In genomic region chr13:76064363-76064945, GRCm38 (mm10) we compare ENCODE assay signal across 12 mouse cellular contexts. TPM values are rescaled to one million over a fixed set of nuclear protein-coding genes. Genes with fewer than 3 reads are reported as not detected.
DNase-seq lines count a peak whose midpoint lies in the region; ATAC-seq and TF ChIP-seq lines count a peak whose summit lies in the region.
"Had no signal": no experiment of that assay in that cellular context is flagged by ENCODE, and none has a peak within 500 bp of the region (broad histone marks: within the 10 kb centered on the region; RNA-seq: fewer than 3 reads in every experiment).

No protein-coding gene starts in this region.

- H3K27me3 ChIP-seq in hindbrain, embryonic 10.5 days (ENCODE audit: insufficient read depth, poor library complexity, severe bottlenecking): no peaks in the 10 kb centered on the region
- no peaks in the 10 kb centered on the region for H3K27me3 ChIP-seq in hindbrain, postnatal 0 days (ENCODE audit: insufficient read depth, low read length)
- H3K27me3 ChIP-seq in neural tube, embryonic 12.5 days (replicated peaks): no peaks in the 10 kb centered on the region
- no peaks in the 10 kb centered on the region for H3K27me3 ChIP-seq in neural tube, embryonic 15.5 days (replicated peaks)
- no peaks in the 10 kb centered on the region for H3K27me3 ChIP-seq in hindbrain, embryonic 13.5 days

- H3K4me3 ChIP-seq in hindbrain, embryonic 10.5 days: no peak overlapping the region
- H3K4me3 ChIP-seq in hindbrain, postnatal 0 days (ENCODE audit: low read length): no peak overlapping the region
- no peak overlapping the region for H3K4me3 ChIP-seq in neural tube, embryonic 12.5 days
- H3K4me3 ChIP-seq in neural tube, embryonic 15.5 days (replicated peaks): no peak overlapping the region
- no peak overlapping the region for H3K4me3 ChIP-seq in hindbrain, embryonic 13.5 days

- H3K9me3 ChIP-seq in hindbrain, embryonic 10.5 days: no peaks in the 10 kb centered on the region
- no peaks in the 10 kb centered on the region for H3K9me3 ChIP-seq in hindbrain, postnatal 0 days (ENCODE audit: low read length)
- no peaks in the 10 kb centered on the region for H3K9me3 ChIP-seq in neural tube, embryonic 12.5 days
- H3K9me3 ChIP-seq in neural tube, embryonic 15.5 days (replicated peaks): no peaks in the 10 kb centered on the region
- H3K9me3 ChIP-seq in hindbrain, embryonic 13.5 days: no peaks in the 10 kb centered on the region

- no peak overlapping the region for H3K9ac ChIP-seq in hindbrain, postnatal 0 days (replicated peaks; ENCODE audit: low read length)
- no peak overlapping the region for H3K9ac ChIP-seq in neural tube, embryonic 12.5 days
- no peak overlapping the region for H3K9ac ChIP-seq in neural tube, embryonic 15.5 days (replicated peaks)
- H3K9ac ChIP-seq in hindbrain, embryonic 13.5 days: no peak overlapping the region

- H3K4me1 ChIP-seq in hindbrain, embryonic 10.5 days (replicated peaks): no peaks in the 10 kb centered on the region
- H3K4me1 ChIP-seq in hindbrain, postnatal 0 days (ENCODE audit: insufficient read depth, low read length): no peaks in the 10 kb centered on the region
- no peaks in the 10 kb centered on the region for H3K4me1 ChIP-seq in neural tube, embryonic 12.5 days
- H3K4me1 ChIP-seq in neural tube, embryonic 15.5 days: no peaks in the 10 kb centered on the region
- H3K4me1 ChIP-seq in hindbrain, embryonic 13.5 days (replicated peaks): no peaks in the 10 kb centered on the region

- H3K36me3 ChIP-seq in hindbrain, embryonic 10.5 days: peaks cover 16% of the 10 kb centered on the region
- peaks cover 8% of the 10 kb centered on the region; the same call in 1 of the 2 replicates for H3K36me3 ChIP-seq in hindbrain, postnatal 0 days (ENCODE audit: insufficient read depth, low read length)
- 0 out of 2 replicates have a peak, but pooled peaks cover 9% of the 10 kb centered on the region for H3K36me3 ChIP-seq in neural tube, embryonic 12.5 days
- no peaks in the 10 kb centered on the region; the same call in 1 of the 2 replicates for H3K36me3 ChIP-seq in neural tube, embryonic 15.5 days
- peaks cover 9% of the 10 kb centered on the region for H3K36me3 ChIP-seq in hindbrain, embryonic 13.5 days

- TF ChIP-seq CTCF in hindbrain, postnatal 0 days (IDR thresholded peaks at IDR 0.05; ENCODE audit: low read depth): no peak

- ATAC-seq in hindbrain, postnatal 0 days: no peak
- ATAC-seq in neural tube, embryonic 12.5 days (ENCODE audit: low FRiP score, low read depth): peak; percentile 63; the same call in 1 of the 2 replicates
- no peak for ATAC-seq in neural tube, embryonic 15.5 days (ENCODE audit: low FRiP score)
- ATAC-seq in hindbrain, embryonic 13.5 days (ENCODE audit: low FRiP score): peak; percentile 71; the same call in 1 of the 2 replicates
- ATAC-seq: CD4-positive, CD25-positive, alpha-beta regulatory T cell, adult 4 months had no signal

- peak; percentile 18 for DNase-seq in hindbrain, embryonic 10.5 days (ENCODE audit: low spot score)
- no peak for DNase-seq in hindbrain, postnatal 0 days (ENCODE audit: low spot score)
- no peak for DNase-seq in adipocyte (ENCODE audit: low spot score)
- DNase-seq in cerebellum, postnatal 4 days (ENCODE audit: low spot score in 2 of 2): no peak
- DNase-seq: right cerebral cortex, postnatal 14 days had no signal

- WGBS in hindbrain, embryonic 10.5 days: 79% methylated on average over 13 of the region's 13 CpGs
- 86% methylated on average over 13 of the region's 13 CpGs for WGBS in hindbrain, postnatal 0 days
- WGBS in neural tube, embryonic 12.5 days: 81% methylated on average over 13 of the region's 13 CpGs
- 85% methylated on average over 13 of the region's 13 CpGs for WGBS in neural tube, embryonic 15.5 days
- WGBS in hindbrain, embryonic 13.5 days: 87% methylated on average over 13 of the region's 13 CpGs

- no peak overlapping the region for H3K4me2 ChIP-seq in hindbrain, postnatal 0 days (ENCODE audit: low read depth, low read length)
- H3K4me2 ChIP-seq in neural tube, embryonic 12.5 days (replicated peaks): no peak overlapping the region
- H3K4me2 ChIP-seq in neural tube, embryonic 15.5 days: no peak overlapping the region
- H3K4me2 ChIP-seq in hindbrain, embryonic 13.5 days: no peak overlapping the region
- H3K4me2 ChIP-seq: heart, embryonic 11.5 days had no signal

- no peak overlapping the region for H3K27ac ChIP-seq in hindbrain, embryonic 10.5 days
- H3K27ac ChIP-seq in hindbrain, postnatal 0 days: no peak overlapping the region
- no peak overlapping the region for H3K27ac ChIP-seq in neural tube, embryonic 12.5 days
- no peak overlapping the region for H3K27ac ChIP-seq in neural tube, embryonic 15.5 days (replicated peaks)
- H3K27ac ChIP-seq in hindbrain, embryonic 13.5 days: no peak overlapping the region
- H3K27ac ChIP-seq: macrophage had no signal

RNA-seq across cellular contexts. Expression of gene Gpr150, which starts 7.7 kb away (rescaled TPM):
- 0.39 and 0.50 TPM in 2 replicates for polyA plus RNA-seq in hindbrain, embryonic 10.5 days (2016; fragmentation: Nextera tagmentation; extraction: Ambion mirVana)
- 2.8 and 5.2 TPM in 2 replicates for total RNA-seq in hindbrain, postnatal 0 days (2014; rRNA removed)
- polyA plus RNA-seq in hindbrain, postnatal 0 days (2015; fragmentation: Nextera tagmentation; extraction: Ambion mirVana): 3.8 and 4.0 TPM in 2 replicates
- 0.80 and 0.91 TPM in 2 replicates for polyA plus RNA-seq in neural tube, embryonic 12.5 days (2016; fragmentation: Nextera tagmentation; extraction: Ambion mirVana)
- polyA plus RNA-seq in neural tube, embryonic 15.5 days (2015; fragmentation: Nextera tagmentation; extraction: Ambion mirVana): 4.7 and 4.9 TPM in 2 replicates
- polyA plus RNA-seq in hindbrain, embryonic 13.5 days (2015; fragmentation: Nextera tagmentation; extraction: Ambion mirVana): 1.8 and 1.9 TPM in 2 replicates
- total RNA-seq: gastrocnemius, adult 8-10 months had no signal
- polyA plus RNA-seq: CD4-positive, CD25-positive, alpha-beta regulatory T cell, adult 4 months; macrophage had no signal

RNA-seq across cellular contexts. Expression of gene Arsk, which starts 34.0 kb away (rescaled TPM):
- 4.2 and 4.9 TPM in 2 replicates for polyA plus RNA-seq in hindbrain, embryonic 10.5 days (2016; fragmentation: Nextera tagmentation; extraction: Ambion mirVana)
- 6.7 and 8.7 TPM in 2 replicates for total RNA-seq in hindbrain, postnatal 0 days (2014; rRNA removed)
- 5.1 and 6.3 TPM in 2 replicates for polyA plus RNA-seq in hindbrain, postnatal 0 days (2015; fragmentation: Nextera tagmentation; extraction: Ambion mirVana)
- polyA plus RNA-seq in neural tube, embryonic 12.5 days (2016; fragmentation: Nextera tagmentation; extraction: Ambion mirVana): 4.2 and 5.0 TPM in 2 replicates
- 4.2 and 5.0 TPM in 2 replicates for polyA plus RNA-seq in neural tube, embryonic 15.5 days (2015; fragmentation: Nextera tagmentation; extraction: Ambion mirVana)
- 4.1 and 4.7 TPM in 2 replicates for polyA plus RNA-seq in hindbrain, embryonic 13.5 days (2015; fragmentation: Nextera tagmentation; extraction: Ambion mirVana)

RNA-seq across cellular contexts. Expression of gene Ttc37, which starts 34.1 kb away (rescaled TPM):
- 10.7 and 12.4 TPM in 2 replicates for polyA plus RNA-seq in hindbrain, embryonic 10.5 days (2016; fragmentation: Nextera tagmentation; extraction: Ambion mirVana)
- total RNA-seq in hindbrain, postnatal 0 days (2014; rRNA removed): 11.3 and 13.5 TPM in 2 replicates
- 5.7 and 6.2 TPM in 2 replicates for polyA plus RNA-seq in hindbrain, postnatal 0 days (2015; fragmentation: Nextera tagmentation; extraction: Ambion mirVana)
- 13.1 and 13.8 TPM in 2 replicates for polyA plus RNA-seq in neural tube, embryonic 12.5 days (2016; fragmentation: Nextera tagmentation; extraction: Ambion mirVana)
- polyA plus RNA-seq in neural tube, embryonic 15.5 days (2015; fragmentation: Nextera tagmentation; extraction: Ambion mirVana): 9.0 and 9.1 TPM in 2 replicates
- 9.0 and 10.0 TPM in 2 replicates for polyA plus RNA-seq in hindbrain, embryonic 13.5 days (2015; fragmentation: Nextera tagmentation; extraction: Ambion mirVana)

RNA-seq across cellular contexts. Expression of gene Rfesd, which starts 45.9 kb away (rescaled TPM):
- polyA plus RNA-seq in hindbrain, embryonic 10.5 days (2016; fragmentation: Nextera tagmentation; extraction: Ambion mirVana): 20.8 and 25.8 TPM in 2 replicates
- total RNA-seq in hindbrain, postnatal 0 days (2014; rRNA removed): 12.9 and 16.3 TPM in 2 replicates
- polyA plus RNA-seq in hindbrain, postnatal 0 days (2015; fragmentation: Nextera tagmentation; extraction: Ambion mirVana): 22.3 and 23.9 TPM in 2 replicates
- polyA plus RNA-seq in neural tube, embryonic 12.5 days (2016; fragmentation: Nextera tagmentation; extraction: Ambion mirVana): 16.4 and 20.1 TPM in 2 replicates
- 19.9 and 21.0 TPM in 2 replicates for polyA plus RNA-seq in neural tube, embryonic 15.5 days (2015; fragmentation: Nextera tagmentation; extraction: Ambion mirVana)
- polyA plus RNA-seq in hindbrain, embryonic 13.5 days (2015; fragmentation: Nextera tagmentation; extraction: Ambion mirVana): 18.5 and 18.7 TPM in 2 replicates

Comparison
In these comparisons a context has a peak if more than half of its experiments do, and no peak if none do; other contexts are left out.
1. ATAC-seq: peak in neural tube, embryonic 12.5 days (single experiment) and hindbrain, embryonic 13.5 days (single experiment); none in hindbrain, postnatal 0 days (single experiment) and neural tube, embryonic 15.5 days (single experiment).